In the genomic region with DNA sequence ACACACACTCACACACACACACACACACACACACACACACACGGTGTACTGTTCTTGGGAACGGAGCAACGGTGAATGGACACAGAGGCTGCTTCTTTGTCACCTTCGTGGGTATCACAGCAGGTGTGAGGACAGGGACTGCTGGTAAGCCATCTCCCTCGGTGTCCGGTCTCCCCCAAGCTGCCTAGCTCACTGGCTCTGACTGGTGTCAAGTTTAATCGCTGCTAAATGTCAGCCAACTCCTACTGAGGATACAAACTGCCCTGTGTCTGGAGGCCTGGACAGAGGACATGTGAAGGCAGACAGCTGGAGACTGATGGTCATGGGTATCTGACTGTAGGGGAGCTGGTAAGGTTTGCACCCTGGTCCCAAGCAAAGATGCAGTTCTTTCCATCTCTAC, we compare ENCODE assay signal across 30 mouse cellular contexts. TPM values are rescaled to one million over a fixed set of nuclear protein-coding genes. Genes with fewer than 3 reads are reported as not detected.
DNase-seq lines count a peak whose midpoint lies in the region; ATAC-seq and TF ChIP-seq lines count a peak whose summit lies in the region.
"Had no signal": no experiment of that assay in that cellular context is flagged by ENCODE, and none has a peak within 500 bp of the region (broad histone marks: within the 10 kb centered on the region; RNA-seq: fewer than 3 reads in every experiment).

No protein-coding gene starts in this region.

- H3K9ac ChIP-seq in heart, adult 2 months (ENCODE audit: low read depth, low read length): no peak overlapping the region
- H3K9ac ChIP-seq in kidney, postnatal 0 days (ENCODE audit: low read depth, low read length): no peak overlapping the region
- H3K9ac ChIP-seq: embryonic facial prominence, embryonic 13.5 days; forebrain, embryonic 12.5 days; forebrain, embryonic 15.5 days; heart, embryonic 12.5 days; heart, embryonic 15.5 days; hindbrain, embryonic 13.5 days had no signal

- no peak overlapping the region for H3K4me3 ChIP-seq in heart, adult 2 months
- no peak overlapping the region for H3K4me3 ChIP-seq in kidney, postnatal 0 days (replicated peaks; ENCODE audit: low read depth, low read length)
- H3K4me3 ChIP-seq: embryonic facial prominence, embryonic 10.5 days; embryonic facial prominence, embryonic 13.5 days; erythroblast, embryonic 14.5 days; forebrain, embryonic 12.5 days; forebrain, embryonic 15.5 days; heart, embryonic 12.5 days; heart, embryonic 15.5 days; hindbrain, embryonic 10.5 days; hindbrain, embryonic 13.5 days had no signal

- no peak overlapping the region for H3K27ac ChIP-seq in heart, adult 2 months
- no peak overlapping the region for H3K27ac ChIP-seq in kidney, postnatal 0 days
- H3K27ac ChIP-seq: embryonic facial prominence, embryonic 10.5 days; embryonic facial prominence, embryonic 13.5 days; forebrain, embryonic 12.5 days; forebrain, embryonic 15.5 days; heart, embryonic 15.5 days; hindbrain, embryonic 10.5 days; hindbrain, embryonic 13.5 days had no signal

- peak; percentile 54 for DNase-seq in gastrocnemius, adult 18-20 months (ENCODE audit: low spot score)
- DNase-seq in gastrocnemius, postnatal 14 days: no peak
- peak; percentile 70 for DNase-seq in heart, adult 11 months
- no peak for DNase-seq in heart, adult 2 months
- DNase-seq in kidney, postnatal 0 days (ENCODE audit: low spot score): peak; percentile 29
- no peak for DNase-seq in kidney, postnatal 36 days
- no peak for DNase-seq in frontal cortex, postnatal 14 days (ENCODE audit: low spot score in 2 of 2)
- DNase-seq: adrenal gland, postnatal 10 days; adrenal gland, postnatal 36 days; B cell, adult 2 months; cerebellum, postnatal 10 days; cerebellum, postnatal 36 days; embryo, embryonic 11 days; heart, postnatal 10 days; heart, postnatal 36 days had no signal

- no peak for TF ChIP-seq POLR2A in heart, adult 2 months (IDR thresholded peaks at IDR 0.05; ENCODE audit: insufficient read depth, low read depth, low read length)

- 61% methylated on average over 7 of the region's 7 CpGs for WGBS in heart, adult 2 months
- 43% methylated on average over 7 of the region's 7 CpGs for WGBS in kidney, postnatal 0 days

- no peak for ATAC-seq in kidney, postnatal 0 days (replicated peaks; ENCODE audit: low FRiP score, low read depth)
- ATAC-seq: hindbrain, embryonic 16.5 days; intestine, embryonic 16.5 days; Patski had no signal

- H3K79me2 ChIP-seq in heart, adult 2 months (replicated peaks; ENCODE audit: control insufficient read depth, insufficient read depth, low read length): no peaks in the 10 kb centered on the region

- H3K9me3 ChIP-seq in kidney, postnatal 0 days (replicated peaks; ENCODE audit: low read length): no peaks in the 10 kb centered on the region
- H3K9me3 ChIP-seq: embryonic facial prominence, embryonic 10.5 days; embryonic facial prominence, embryonic 13.5 days; forebrain, embryonic 12.5 days; forebrain, embryonic 15.5 days; heart, embryonic 12.5 days; heart, embryonic 15.5 days; hindbrain, embryonic 10.5 days; hindbrain, embryonic 13.5 days had no signal

- TF ChIP-seq EP300 in heart, adult 2 months (IDR thresholded peaks at IDR 0.05; ENCODE audit: insufficient read depth, low read depth, low read length): no peak

- H3K4me1 ChIP-seq in heart, adult 2 months (ENCODE audit: control insufficient read depth, insufficient read depth, low read length): no peaks in the 10 kb centered on the region
- H3K4me1 ChIP-seq in kidney, postnatal 0 days (replicated peaks; ENCODE audit: insufficient read depth, low read length): no peaks in the 10 kb centered on the region
- H3K4me1 ChIP-seq: heart, embryonic 12.5 days had no signal

- intact Hi-C loops in gastrocnemius, postnatal 14 days (cut with DNase I; ENCODE audit: low total_unique reads): no loop called here
- intact Hi-C loops in heart, adult 2 months (cut with DNase I): no loop called here

- no peak for TF ChIP-seq CTCF in heart, adult 2 months (IDR thresholded peaks at IDR 0.05)
- TF ChIP-seq CTCF in kidney, postnatal 0 days (IDR thresholded peaks at IDR 0.05; ENCODE audit: low read depth): no peak

- no peaks in the 10 kb centered on the region for H3K36me3 ChIP-seq in heart, adult 2 months (ENCODE audit: control insufficient read depth, insufficient read depth, low read length)
- no peaks in the 10 kb centered on the region for H3K36me3 ChIP-seq in kidney, postnatal 0 days (ENCODE audit: insufficient read depth, low read length)
- H3K36me3 ChIP-seq: embryonic facial prominence, embryonic 10.5 days; embryonic facial prominence, embryonic 13.5 days; forebrain, embryonic 12.5 days; forebrain, embryonic 15.5 days; G1E; heart, embryonic 12.5 days; heart, embryonic 15.5 days; hindbrain, embryonic 10.5 days; hindbrain, embryonic 13.5 days had no signal

- no peaks in the 10 kb centered on the region for H3K27me3 ChIP-seq in heart, adult 2 months (ENCODE audit: control insufficient read depth, insufficient read depth, low read length)
- no peaks in the 10 kb centered on the region for H3K27me3 ChIP-seq in kidney, postnatal 0 days (ENCODE audit: insufficient read depth, low read length)
- H3K27me3 ChIP-seq: embryonic facial prominence, embryonic 13.5 days; forebrain, embryonic 12.5 days; forebrain, embryonic 15.5 days; hindbrain, embryonic 13.5 days; Patski had no signal

- H3K4me2 ChIP-seq in kidney, postnatal 0 days (ENCODE audit: low read length): no peak overlapping the region
- H3K4me2 ChIP-seq: embryonic facial prominence, embryonic 13.5 days; forebrain, embryonic 12.5 days; forebrain, embryonic 15.5 days; heart, embryonic 12.5 days; heart, embryonic 15.5 days; hindbrain, embryonic 13.5 days had no signal

RNA-seq across cellular contexts. Expression of a gene that starts 3.9 kb away (rescaled TPM):
- under 1 TPM; 0.85 to 0.89 TPM for total RNA-seq in gastrocnemius, adult 18-20 months (2021)
- total RNA-seq in gastrocnemius, postnatal 14 days (2021): 1 to 10 TPM in 1 of 2 experiments, under 1 TPM in 1; 0.86 to 1.0 TPM
- total RNA-seq in heart, adult 2 months (2021): not detected
- polyA plus RNA-seq in heart, adult 2 months (2012; rRNA removed): 0.23 TPM in 2 replicates
- polyA plus RNA-seq in kidney, postnatal 0 days (2015; fragmentation: Nextera tagmentation; extraction: Ambion mirVana): not detected in 2 replicates
- total RNA-seq: adrenal gland, adult 18-20 months; adrenal gland, postnatal 36 days; heart, postnatal 10 days; heart, postnatal 36 days had no signal
- polyA plus RNA-seq: embryonic facial prominence, embryonic 10.5 days; embryonic facial prominence, embryonic 13.5 days; erythroblast, embryonic 14.5 days; forebrain, embryonic 12.5 days; G1E; heart, embryonic 12.5 days; heart, embryonic 15.5 days had no signal

RNA-seq across cellular contexts. Expression of a gene that starts 44.0 kb away (rescaled TPM):
- total RNA-seq in gastrocnemius, adult 18-20 months (2021): 1 to 10 TPM in 1 of 2 experiments, under 1 TPM in 1; 0.98 to 1.7 TPM
- total RNA-seq in gastrocnemius, postnatal 14 days (2021): 1 to 10 TPM; 3.6 to 4.9 TPM
- total RNA-seq in heart, adult 2 months (2021): 100 to 1,000 TPM; 194 to 228 TPM
- 56.8 and 76.3 TPM in 2 replicates for polyA plus RNA-seq in heart, adult 2 months (2012; rRNA removed)
- polyA plus RNA-seq in kidney, postnatal 0 days (2015; fragmentation: Nextera tagmentation; extraction: Ambion mirVana): 1.1 and 1.3 TPM in 2 replicates
- total RNA-seq: granulocyte monocyte progenitor cell, adult 5-6 weeks had no signal
- polyA plus RNA-seq: G1E had no signal

Comparison
In these comparisons a context has a peak if more than half of its experiments do, and no peak if none do; other contexts are left out.
1. DNase-seq: peak in gastrocnemius, adult 18-20 months (single experiment), heart, adult 11 months (single experiment) and kidney, postnatal 0 days (single experiment); none in gastrocnemius, postnatal 14 days (single experiment), heart, adult 2 months (0 of 2), kidney, postnatal 36 days (0 of 2) and frontal cortex, postnatal 14 days (0 of 2).
2. RNA of a gene that starts 44.0 kb away (total RNA-seq): 194 to 228 TPM in heart, adult 2 months; 3.6 to 4.9 TPM in gastrocnemius, postnatal 14 days and 0.98 to 1.7 TPM in gastrocnemius, adult 18-20 months; every median in the first group is over 10 times any median in the second.